Mouse (Mus musculus) ES-Bruce4 (cell line): ENCODE data around the gene Zfp710. TPM values are rescaled to one million over a fixed set of nuclear protein-coding genes. Genes with fewer than 3 reads are reported as not detected.
A peak's percentile ranks its signal among the peaks of the same experiment; 100 is the strongest.

Experiments
- H3K27ac ChIP-seq: 2 replicates; pipeline ENCODE4 v1.5.1; 2012; ENCODE audit warnings: low read length, inconsistent platforms; ENCODE audit not compliant: insufficient read depth
- H3K27me3 ChIP-seq: 2 replicates; pipeline ENCODE4 v1.6.1; 2012; ENCODE audit warnings: mild to moderate bottlenecking, low read length, inconsistent platforms; ENCODE audit not compliant: control insufficient read depth, poor library complexity, insufficient read depth, severe bottlenecking
- H3K36me3 ChIP-seq: 2 replicates; pipeline ENCODE4 v1.6.1; 2012; ENCODE audit warnings: inconsistent platforms, mild to moderate bottlenecking, low read length, moderate library complexity; ENCODE audit not compliant: control insufficient read depth, poor library complexity, insufficient read depth, severe bottlenecking
- H3K4me1 ChIP-seq: one replicate; pipeline ENCODE4 v1.8.1; 2011; ENCODE audit warnings: low read length; ENCODE audit not compliant: control insufficient read depth, insufficient read depth
- H3K4me3 ChIP-seq: 2 replicates; pipeline ENCODE4 v1.5.1; 2011; ENCODE audit warnings: low read depth, mild to moderate bottlenecking, low read length
- H3K9ac ChIP-seq: 2 replicates; pipeline ENCODE4 v1.6.1; 2012; ENCODE audit warnings: low read depth, mild to moderate bottlenecking, inconsistent platforms; ENCODE audit not compliant: poor library complexity, severe bottlenecking
- H3K9me3 ChIP-seq: replicated peaks from 2 replicates; pipeline ENCODE4 v1.6.1; 2012; ENCODE audit warnings: mild to moderate bottlenecking, low read length, inconsistent platforms; ENCODE audit not compliant: control insufficient read depth, poor library complexity, insufficient read depth, severe bottlenecking
- CTCF ChIP-seq: IDR thresholded peaks from one replicate; pipeline ENCODE4 v1.8.1; 2011; ENCODE audit warnings: low read depth, low read length
- EP300 ChIP-seq: IDR thresholded peaks from 2 replicates; pipeline ENCODE4 v1.6.1; 2011; ENCODE audit warnings: low read depth, low read length; ENCODE audit not compliant: insufficient read depth
- POLR2A ChIP-seq: IDR thresholded peaks from one replicate; pipeline ENCODE4 v1.8.1; 2011; ENCODE audit warnings: low read length; ENCODE audit not compliant: insufficient read depth
- polyA plus RNA-seq: library from polyadenylated mRNA; stranded (reverse); fragments of >200 nt; gene quantifications from 2 replicates; pipeline ENCODE4 v1.2.4, GENCODE M21; 2011; ENCODE audit warnings: low read depth; ENCODE audit not compliant: missing spikeins, insufficient read depth, insufficient read length

The Zfp710 gene
- polyA plus RNA-seq, 1 experiment = 86.7 TPM

GRCm38 (mm10) chr7:80115224-80115590 is 90.6 kb downstream of the Zfp710 start, which contains the start of gene Idh2:
Gene Idh2 (minus strand): TSS chr7:80115392.
- H3K27ac ChIP-seq = peak within 1 kb of the TSS; percentile 74
- TF ChIP-seq EP300 (no peak), CTCF (no peak), POLR2A (peak; percentile 73)
- peaks cover 2% of the 10 kb centered on the region; the same call in 1 of the 2 replicates for H3K36me3 ChIP-seq
- H3K9me3 ChIP-seq = no peaks in the 10 kb centered on the region
- H3K4me1 ChIP-seq = peaks cover 2% of the 10 kb centered on the region
- H3K4me3 ChIP-seq = peak within 1 kb of the TSS; percentile 89
- H3K27me3 ChIP-seq = no peaks in the 10 kb centered on the region
- H3K9ac ChIP-seq = peak within 1 kb of the TSS; percentile 85

DNA sequence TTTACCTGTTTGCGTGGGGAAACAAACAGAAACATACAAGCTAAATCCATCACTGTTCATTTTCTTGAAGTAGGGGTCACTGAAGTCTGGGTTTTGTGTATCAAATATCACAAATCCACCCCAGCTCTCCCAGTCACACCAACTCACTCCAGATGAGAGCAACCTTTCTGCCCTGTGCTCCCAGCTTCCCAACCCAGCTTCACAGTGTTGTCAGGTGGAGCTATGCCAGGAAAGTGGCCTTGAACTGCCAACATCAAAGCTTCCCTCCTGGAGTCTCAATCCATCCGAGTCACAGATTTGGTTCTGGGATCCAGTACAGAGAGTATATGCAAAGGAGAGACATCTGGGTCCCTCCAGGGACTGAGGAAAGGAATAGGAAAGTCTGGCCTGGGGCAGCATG is 91.5 kb downstream of the Zfp710 start:
- H3K27me3 ChIP-seq = no peaks in the 10 kb centered on the region
- no peaks in the 10 kb centered on the region for H3K36me3 ChIP-seq
- peaks cover 2% of the 10 kb centered on the region for H3K4me1 ChIP-seq
- peak overlapping the region; percentile 85; the same call in 1 of the 2 replicates for H3K9ac ChIP-seq
- H3K9me3 ChIP-seq = no peaks in the 10 kb centered on the region
- TF ChIP-seq POLR2A (no peak), EP300 (no peak), CTCF (no peak)
- no peak overlapping the region for H3K4me3 ChIP-seq
- no peak overlapping the region for H3K27ac ChIP-seq

GRCm38 (mm10) chr7:80119198-80119597 is 94.6 kb downstream of the Zfp710 start:
- no peak for TF ChIP-seq POLR2A
- no peak for TF ChIP-seq EP300
- TF ChIP-seq CTCF = no peak
- Histone ChIP-seq H3K36me3 (no peaks in the 10 kb centered on the region), H3K9me3 (no peaks in the 10 kb centered on the region), H3K4me3 (no peak overlapping the region), H3K27me3 (no peaks in the 10 kb centered on the region), H3K27ac (no peak overlapping the region), H3K4me1 (peaks cover 2% of the 10 kb centered on the region), H3K9ac (no peak overlapping the region)

GRCm38 (mm10) chr7:80121083-80121482 is 96.5 kb downstream of the Zfp710 start:
- no peaks in the 10 kb centered on the region for H3K36me3 ChIP-seq
- H3K27me3 ChIP-seq = no peaks in the 10 kb centered on the region
- TF ChIP-seq POLR2A (no peak), EP300 (no peak), CTCF (no peak)
- H3K9ac ChIP-seq = no peak overlapping the region
- H3K27ac ChIP-seq = no peak overlapping the region
- no peaks in the 10 kb centered on the region for H3K9me3 ChIP-seq
- no peak overlapping the region for H3K4me3 ChIP-seq
- peaks cover 2% of the 10 kb centered on the region for H3K4me1 ChIP-seq

DNA sequence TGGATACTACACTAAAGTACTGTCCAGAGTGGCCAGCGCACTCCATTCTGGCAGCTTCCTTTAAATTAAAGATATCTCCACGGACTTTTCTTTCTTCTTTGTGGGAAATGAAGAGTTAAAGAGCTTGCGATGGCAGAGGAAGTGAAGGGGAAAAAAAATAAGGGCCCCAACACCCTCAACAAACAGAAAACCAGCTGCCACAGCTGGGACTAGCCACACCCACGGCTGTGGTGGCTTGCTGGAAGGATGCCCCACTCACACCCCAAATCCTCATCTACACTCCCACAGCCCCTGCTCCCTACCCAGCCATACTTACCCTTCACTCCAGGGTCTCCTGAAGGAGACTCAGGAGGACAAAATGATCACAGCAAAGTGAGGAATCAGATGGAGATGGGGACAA is 98.5 kb downstream of the Zfp710 start:
- Histone ChIP-seq H3K4me1 (no peaks in the 10 kb centered on the region), H3K27ac (no peak overlapping the region), H3K9me3 (no peaks in the 10 kb centered on the region), H3K27me3 (no peaks in the 10 kb centered on the region), H3K36me3 (no peaks in the 10 kb centered on the region), H3K4me3 (no peak overlapping the region), H3K9ac (no peak overlapping the region)
- no peak for TF ChIP-seq EP300
- TF ChIP-seq POLR2A = no peak
- no peak for TF ChIP-seq CTCF

DNA sequence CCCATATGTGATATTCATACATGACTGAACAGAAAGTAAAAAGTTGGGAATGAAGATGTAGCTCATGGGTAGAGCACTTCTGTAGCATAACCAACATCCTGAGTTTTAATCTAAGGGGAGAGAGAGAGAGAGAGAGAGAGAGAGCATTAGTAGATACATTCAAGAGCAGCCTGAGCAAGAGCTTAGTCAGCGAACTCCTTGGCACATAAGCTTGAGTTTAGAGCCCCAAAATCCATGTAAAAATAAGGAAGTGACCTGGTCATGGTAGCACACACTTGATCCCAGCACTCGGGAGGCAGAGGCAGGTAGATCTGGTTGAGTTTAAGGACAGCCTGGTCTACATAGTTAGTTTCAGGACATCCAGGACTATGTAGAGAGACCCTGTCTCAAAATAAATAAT is 99.1 kb downstream of the Zfp710 start:
- H3K9me3 ChIP-seq = no peaks in the 10 kb centered on the region
- H3K36me3 ChIP-seq = no peaks in the 10 kb centered on the region
- no peak overlapping the region for H3K9ac ChIP-seq
- H3K27me3 ChIP-seq = no peaks in the 10 kb centered on the region
- H3K4me1 ChIP-seq = no peaks in the 10 kb centered on the region
- H3K27ac ChIP-seq = no peak overlapping the region
- TF ChIP-seq POLR2A (no peak), EP300 (no peak), CTCF (no peak)
- no peak overlapping the region for H3K4me3 ChIP-seq
